Mouse (Mus musculus) liver, adult 2 months (tissue): ENCODE measurements around the gene Zbtb8os.

ENCODE experiments used
- CTCF ChIP-seq: fragments of 200-500 bp; IDR thresholded peaks from 2 replicates; pipeline ENCODE4 v1.5.1; 2011; ENCODE audit warnings: low read depth, low read length, control low read depth
- POLR2A ChIP-seq: fragments of 200-500 bp; IDR thresholded peaks from 2 replicates; pipeline ENCODE4 v1.6.1; 2011; ENCODE audit warnings: low read length, control low read depth; ENCODE audit not compliant: insufficient read depth; ENCODE audit errors: extremely low read depth

DNA sequence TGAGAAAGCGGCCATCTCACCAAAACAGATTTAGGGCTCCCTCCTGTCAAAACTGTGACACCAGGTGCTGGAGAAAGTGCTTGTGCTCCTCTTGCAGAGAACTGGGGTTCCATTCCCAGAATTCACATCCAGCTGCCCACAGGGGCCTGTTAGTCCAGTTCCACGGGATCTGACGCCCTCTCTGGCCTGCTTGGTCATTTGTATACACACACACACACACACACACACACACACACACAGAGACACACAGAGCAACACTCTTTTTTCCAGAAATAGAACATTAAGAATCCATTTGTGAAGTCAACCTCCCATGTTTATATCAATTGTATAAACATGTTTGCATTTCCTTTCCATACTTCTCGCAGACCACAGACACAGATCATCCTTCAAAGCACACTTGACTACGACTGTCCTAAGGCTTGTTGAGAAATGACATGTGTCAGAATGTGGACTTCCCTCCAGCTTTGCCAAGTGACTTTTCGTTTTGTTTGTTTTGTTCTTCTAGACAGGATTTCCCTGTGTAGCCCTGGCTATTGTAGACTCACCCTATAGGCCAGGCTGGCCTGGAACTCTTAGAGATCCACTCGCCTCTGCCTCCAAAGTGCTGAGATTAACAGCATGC is 55.6 kb downstream of the Zbtb8os start:
- TF ChIP-seq POLR2A (no peak), CTCF (no peak)
